Mouse (Mus musculus): ENCODE measurements at regions not wholly inside any gene's neighbourhood (a gene's known extent, or its start where the extent isn't known, plus 50 kb on each side); places are given as distances from the start of the nearest gene placed in this dataset.

GRCm38 (mm10) chr2:95054636-95055035 is 616.7 kb upstream of the Api5 start:
- TF ChIP-seq CTCF (IDR thresholded peaks at IDR 0.05; ENCODE audit: borderline replicate concordance, insufficient read depth, low read length) (no peak), POLR2A (IDR thresholded peaks at IDR 0.05; ENCODE audit: low read depth, low read length) (no peak)
